Mouse (Mus musculus) heart, postnatal 4 days (tissue): ENCODE measurements around the gene 4930402F06Rik. TPM values are rescaled to one million over a fixed set of nuclear protein-coding genes. Genes with fewer than 3 reads are reported as not detected.
A peak's percentile ranks its signal among the peaks of the same experiment; 100 is the strongest.

ENCODE experiments used
- DNase-seq: peaks from one replicate; pipeline ENCODE4 v3.0.0; 2021
- total RNA-seq, 2 experiments: library from RNA; stranded (reverse); gene quantifications; 2 replicates each; pipeline ENCODE4 v1.2.3; 2021

4930402F06Rik gene
- total RNA-seq, 2 experiments from 2014 or later: not detected

GRCm38 (mm10) chr2:35416473-35416872 is 19.5 kb upstream of the 4930402F06Rik start:
- DNase-seq: no peak

GRCm38 (mm10) chr2:35412810-35413209 is 15.8 kb upstream of the 4930402F06Rik start:
- no peak for DNase-seq

- DNase-seq: no peak
Observed at GRCm38 (mm10) chr2:35412246-35412645, 15.3 kb upstream of the 4930402F06Rik start.

- DNase-seq: no peak
Observed at GRCm38 (mm10) chr2:35411640-35412190, 14.7 kb upstream of the 4930402F06Rik start.

GRCm38 (mm10) chr2:35409466-35409865 is 12.5 kb upstream of the 4930402F06Rik start:
- no peak for DNase-seq

- DNase-seq: no peak
Observed at GRCm38 (mm10) chr2:35408409-35409110, 11.6 kb upstream of the 4930402F06Rik start.

- no peak for DNase-seq
Observed at GRCm38 (mm10) chr2:35407878-35408277, 10.9 kb upstream of the 4930402F06Rik start.

GRCm38 (mm10) chr2:35407266-35407665 is 10.3 kb upstream of the 4930402F06Rik start:
- no peak for DNase-seq

- DNase-seq: no peak
Observed at GRCm38 (mm10) chr2:35406611-35407010, 9.6 kb upstream of the 4930402F06Rik start.

- peak; percentile 6 for DNase-seq
Observed at GRCm38 (mm10) chr2:35402391-35402790, 5.4 kb upstream of the 4930402F06Rik start.

- peak; percentile 3 for DNase-seq
Observed at GRCm38 (mm10) chr2:35400739-35401138, 3.8 kb upstream of the 4930402F06Rik start.

- DNase-seq: no peak
Observed at GRCm38 (mm10) chr2:35398184-35398828, 1.3 kb upstream of the 4930402F06Rik start.

GRCm38 (mm10) chr2:35397590-35398173 is 707 bp upstream of the 4930402F06Rik start:
- DNase-seq: peak; percentile 82

- peak; percentile 27 for DNase-seq
Observed at GRCm38 (mm10) chr2:35385441-35385871, 11.5 kb downstream of the 4930402F06Rik start.

GRCm38 (mm10) chr2:35379306-35379705 is 17.7 kb downstream of the 4930402F06Rik start:
- no peak for DNase-seq

GRCm38 (mm10) chr2:35377600-35377999 is 19.4 kb downstream of the 4930402F06Rik start:
- DNase-seq: no peak

- peak; percentile 46 for DNase-seq
Observed at GRCm38 (mm10) chr2:35373003-35373402, 24.0 kb downstream of the 4930402F06Rik start.

- DNase-seq: no peak
Observed at GRCm38 (mm10) chr2:35370686-35371085, 26.3 kb downstream of the 4930402F06Rik start.

- no peak for DNase-seq
Observed at GRCm38 (mm10) chr2:35367629-35368028, 29.3 kb downstream of the 4930402F06Rik start, which contains the start of gene 4930568D16Rik. Gene 4930568D16Rik, minus strand, starts transcription at chr2:35367729.

- DNase-seq: no peak
Observed at GRCm38 (mm10) chr2:35349184-35349583, 47.8 kb downstream of the 4930402F06Rik start.

GRCm38 (mm10) chr2:35345984-35346383 is 51.0 kb downstream of the 4930402F06Rik start:
- DNase-seq: no peak

GRCm38 (mm10) chr2:35342605-35343004 is 54.4 kb downstream of the 4930402F06Rik start:
- no peak for DNase-seq

GRCm38 (mm10) chr2:35338707-35339106 is 58.3 kb downstream of the 4930402F06Rik start:
- peak; percentile 35 for DNase-seq
